Mouse (Mus musculus) gastrocnemius, postnatal 14 days (tissue): ENCODE data around the gene Tmprss3. TPM values are rescaled to one million over a fixed set of nuclear protein-coding genes. Genes with fewer than 3 reads are reported as not detected.

Source experiments
- DNase-seq: peaks from one replicate; pipeline ENCODE4 v3.0.0; 2021; ENCODE audit warnings: mixed read lengths
- intact Hi-C: fragments of 180-260 bp; cut with DNase I; formaldehyde crosslinking; loops from one replicate; pipeline ENCODE4 v1.15.1; 2025; ENCODE audit warnings: low total_unique reads
- total RNA-seq, 2 experiments: library from RNA; stranded (reverse); gene quantifications; 2 replicates each; pipeline ENCODE4 v1.2.3; 2021

The Tmprss3 gene
- total RNA-seq, 2 experiments from 2014 or later = not detected

DNA sequence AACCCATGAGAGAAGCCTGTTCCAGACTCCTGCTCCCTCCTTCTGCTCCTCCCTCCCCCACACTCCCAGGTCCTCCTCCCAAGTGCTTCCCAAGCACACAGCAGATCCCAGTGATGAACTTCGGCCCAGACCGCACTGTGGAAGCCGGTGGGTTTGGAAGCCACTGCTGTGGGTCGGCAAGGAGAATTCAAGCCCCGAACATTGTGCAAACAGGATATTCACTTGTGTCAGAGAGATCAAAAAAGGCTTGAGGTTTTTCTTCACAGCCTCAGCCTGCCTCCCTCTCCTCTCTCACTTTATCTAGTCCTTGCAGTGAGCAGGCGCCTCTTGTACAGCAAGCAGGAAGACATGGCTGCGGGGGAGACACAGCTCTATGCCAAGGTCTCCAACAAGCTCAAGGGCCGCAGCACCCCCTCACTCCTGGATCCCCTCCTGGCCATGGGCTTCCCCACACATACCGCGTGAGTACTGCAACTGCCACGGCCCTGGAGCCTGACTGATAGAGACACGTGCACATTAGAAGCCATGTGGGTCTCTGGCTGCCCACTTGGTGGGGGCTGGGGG, 9.1 kb upstream of the Tmprss3 start, which contains the start of gene Ubash3a:
Ubash3a (plus strand) TSS at position 103 of the 564 bp plus-strand sequence.
- intact Hi-C loops = no loop called here

DNA sequence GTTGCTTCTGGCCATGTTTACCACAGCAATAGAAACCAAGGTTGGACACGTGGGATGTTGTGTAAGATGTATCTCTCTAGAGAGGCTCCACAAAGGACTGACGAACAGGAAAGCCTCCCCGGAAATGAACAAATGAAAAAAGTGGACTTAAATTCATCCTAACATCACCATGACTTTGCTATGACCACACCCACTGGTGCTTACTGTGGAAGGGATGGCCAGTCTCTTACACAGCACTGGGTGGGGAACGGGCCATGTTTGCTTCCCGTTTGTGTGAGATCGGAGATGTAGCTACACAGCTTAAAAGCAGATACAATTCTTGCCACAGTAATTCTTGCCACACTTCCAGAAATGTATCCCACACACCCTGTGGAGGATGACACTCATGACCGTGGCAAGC, 2.5 kb downstream of the Tmprss3 start:
- no peak for DNase-seq
- intact Hi-C loops = no loop called here

More for the DNA sequence above, 9.1 kb upstream of the Tmprss3 start, which contains the start of gene Ubash3a:
- no peak for DNase-seq

DNA sequence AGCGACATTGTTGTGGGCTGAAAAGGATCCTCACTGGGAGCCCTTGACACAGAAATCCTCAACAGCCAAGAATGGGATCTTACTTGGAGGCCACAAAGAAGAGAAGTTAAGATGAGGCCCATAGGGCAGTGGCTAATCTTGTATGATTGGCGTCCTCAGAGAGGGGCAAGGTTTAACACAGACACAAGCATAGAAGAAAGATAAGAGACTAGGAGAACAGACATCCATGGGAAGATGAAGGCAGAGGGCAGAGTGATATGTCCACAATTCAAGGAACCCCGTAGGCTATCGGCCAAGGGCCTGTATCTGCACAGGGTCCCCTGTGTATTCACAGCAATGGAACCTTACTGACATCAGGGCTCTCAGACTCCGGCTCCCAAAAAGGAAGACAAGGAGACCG, 3.6 kb downstream of the Tmprss3 start:
- intact Hi-C loops = no loop called here
- no peak for DNase-seq

DNA sequence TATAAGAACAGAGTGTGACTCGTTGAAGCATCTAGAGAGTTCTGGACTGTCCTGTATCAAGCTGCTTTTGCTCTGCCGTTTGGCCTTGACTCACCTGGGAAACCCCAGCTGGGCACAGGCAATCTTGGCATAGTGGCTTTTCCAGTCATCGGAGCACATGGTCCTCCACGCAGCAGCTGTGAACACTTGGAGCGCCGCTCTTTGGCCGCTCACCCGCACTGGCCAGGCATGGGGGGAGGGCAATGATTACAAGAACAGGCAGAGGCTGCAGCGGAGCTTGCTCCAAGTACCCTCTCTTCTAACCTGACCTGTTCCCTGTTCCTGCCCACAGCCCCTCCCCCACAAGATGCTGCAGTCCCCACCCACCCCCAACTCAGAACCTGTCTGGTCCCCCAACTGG, 5.4 kb downstream of the Tmprss3 start:
- intact Hi-C loops = no loop called here
- DNase-seq = peak; percentile 49

DNA sequence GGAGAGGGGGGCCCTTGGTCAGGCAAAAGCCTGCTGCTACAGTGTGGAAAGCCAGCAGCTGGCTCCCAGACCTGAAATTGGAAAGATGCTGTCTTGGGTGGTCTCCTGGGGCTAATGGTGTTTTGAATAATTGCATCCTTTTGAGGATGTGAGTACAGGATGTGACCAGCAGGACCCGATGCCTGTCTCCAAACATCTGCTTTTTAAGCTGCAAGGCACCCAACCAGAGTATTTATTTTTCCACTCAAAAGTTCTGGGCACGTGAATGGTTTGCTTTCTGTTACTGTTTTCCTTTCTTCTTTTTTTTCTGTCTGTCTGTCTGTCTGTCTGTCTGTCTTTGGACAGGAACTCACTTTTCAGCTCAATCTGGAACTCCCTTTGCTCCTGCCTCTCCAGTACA, 6.1 kb downstream of the Tmprss3 start:
- intact Hi-C loops = no loop called here
- DNase-seq = no peak

DNA sequence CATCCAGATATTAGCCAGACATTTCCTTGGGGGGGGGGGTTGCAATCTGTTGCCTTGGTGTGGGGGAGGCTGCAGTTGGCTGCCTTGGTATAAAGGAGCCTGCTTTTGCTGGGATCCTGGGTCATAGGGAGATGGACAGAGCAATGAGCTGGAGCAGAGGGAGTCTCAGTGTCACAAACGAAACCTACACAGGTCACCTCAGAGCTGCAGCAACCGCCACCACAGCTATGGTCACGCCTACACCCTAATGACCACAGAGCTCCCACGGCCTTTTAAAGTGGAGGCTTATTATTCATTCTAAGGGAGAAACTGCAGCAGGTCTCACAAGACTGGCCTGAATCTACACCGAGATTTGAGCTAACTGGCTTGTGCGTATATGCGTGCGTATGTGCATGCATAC, 7.0 kb downstream of the Tmprss3 start:
- intact Hi-C loops = no loop called here
- no peak for DNase-seq

DNA sequence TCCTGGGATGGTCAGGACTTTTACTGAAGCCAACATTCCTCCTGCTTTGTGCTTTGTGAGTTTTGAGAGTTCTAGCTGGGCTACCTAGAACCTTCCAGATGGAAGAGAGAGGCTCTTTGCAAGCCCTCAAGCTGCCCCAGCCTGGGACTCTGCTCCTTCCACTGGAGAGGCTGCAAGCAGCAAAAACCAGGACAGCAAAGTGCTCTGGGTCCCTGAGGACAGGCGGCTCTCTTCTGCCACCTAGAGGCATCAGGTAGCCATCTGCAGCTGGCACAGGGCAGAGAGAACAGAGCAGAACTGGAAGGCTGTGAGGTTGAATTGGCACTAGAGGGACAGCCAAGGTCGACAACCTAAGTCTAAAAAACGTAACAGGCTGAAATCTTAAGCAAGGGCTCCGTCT, 11.4 kb downstream of the Tmprss3 start:
- intact Hi-C loops = loop anchor here (2.0 to 5.0 kb wide), 2 partner anchors 49 to 170 kb away; no protein-coding TSS in a partner anchor
- DNase-seq = peak; percentile 66

DNA sequence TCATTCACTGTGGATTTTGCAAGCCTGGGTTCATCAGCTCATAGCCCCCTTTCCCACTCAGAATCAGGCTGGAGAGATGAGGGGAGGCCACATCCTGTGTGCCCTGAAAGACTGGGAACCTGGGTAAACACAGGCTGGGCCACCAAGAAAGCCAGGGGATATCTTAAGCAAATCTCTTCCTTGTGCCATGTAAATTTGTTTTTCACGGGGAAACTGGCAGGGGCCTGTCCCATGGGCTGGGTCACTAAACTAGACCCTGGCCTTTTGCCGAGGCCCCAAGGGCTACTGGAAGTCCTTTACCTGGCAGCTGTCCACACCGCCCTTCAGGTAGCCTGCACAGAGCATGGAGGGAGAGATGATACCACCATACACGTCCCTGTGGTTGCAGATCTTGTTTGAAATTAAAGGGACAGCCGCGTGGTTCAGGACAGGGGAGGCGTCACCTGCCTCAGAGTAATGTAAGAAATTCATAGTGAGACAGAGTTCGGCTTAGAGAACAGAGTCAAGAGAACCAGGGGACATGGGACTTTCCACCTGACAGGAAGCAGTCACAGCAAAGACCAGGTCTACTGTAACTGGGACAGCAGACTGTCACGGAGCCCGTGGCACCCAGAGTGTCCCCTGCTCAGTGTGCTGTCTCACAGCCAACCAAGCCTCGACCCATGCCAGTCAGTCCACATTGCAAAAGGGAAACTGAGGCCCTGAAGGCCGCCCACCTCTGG, 14.3 kb downstream of the Tmprss3 start:
- intact Hi-C loops = no loop called here
- DNase-seq = no peak

DNA sequence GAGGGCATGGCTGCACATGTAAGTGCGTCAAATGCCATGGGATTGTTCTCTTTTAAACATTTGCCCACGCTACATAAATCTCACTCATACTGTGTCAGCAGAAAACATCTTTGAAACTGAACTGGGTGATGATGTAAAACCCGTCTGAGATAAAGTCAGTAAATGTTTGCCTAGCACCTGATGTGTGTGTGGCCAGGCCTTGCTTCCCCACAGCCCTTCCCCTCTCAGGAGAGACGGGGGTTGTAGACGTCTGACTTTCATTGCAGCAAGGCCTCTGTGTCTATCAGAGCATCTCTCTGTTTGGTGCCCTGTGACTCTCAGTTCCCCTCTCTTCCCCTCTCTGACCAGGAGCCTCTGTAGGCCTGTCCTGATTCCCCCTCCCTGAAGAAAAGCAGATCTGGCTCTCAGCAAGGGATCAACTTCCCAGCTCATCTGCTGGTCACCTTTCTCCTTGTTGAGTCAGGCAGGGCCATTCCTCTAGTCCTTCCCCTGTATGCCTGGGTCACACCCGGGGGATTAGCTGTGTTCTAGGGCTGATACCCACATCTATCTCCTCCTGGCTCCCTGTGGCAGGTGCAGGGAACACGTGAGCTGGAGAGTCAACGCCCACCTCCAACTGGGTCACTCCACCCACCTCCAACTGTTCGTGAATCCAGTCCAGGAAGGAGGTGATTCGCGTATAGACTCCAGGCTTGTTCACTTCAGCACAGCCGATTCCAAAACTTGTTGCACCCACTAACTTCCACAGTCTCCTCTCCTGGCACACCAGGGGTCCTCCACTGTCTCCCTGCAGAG, 15.4 kb downstream of the Tmprss3 start:
- intact Hi-C loops = no loop called here
- DNase-seq = no peak

DNA sequence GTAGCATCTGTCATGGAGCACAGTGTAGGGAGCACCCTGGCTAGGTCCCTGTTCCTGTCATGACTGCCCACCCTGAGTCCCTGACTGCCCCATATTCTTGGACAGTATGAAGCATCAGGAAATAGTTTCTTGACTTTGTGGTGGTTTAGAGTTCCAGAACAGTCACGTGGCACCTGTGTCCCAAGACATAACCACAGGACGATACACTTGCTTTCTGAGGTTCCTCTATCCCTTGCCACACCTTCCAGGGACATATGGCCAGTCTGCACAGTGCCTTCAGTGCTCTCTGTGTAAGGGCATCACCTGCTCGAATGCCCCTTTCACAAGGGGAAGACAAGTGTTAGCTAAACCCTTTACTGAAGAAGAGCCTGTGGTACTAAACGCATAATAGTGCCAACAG, 17.3 kb downstream of the Tmprss3 start:
- intact Hi-C loops = no loop called here
- DNase-seq = no peak

DNA sequence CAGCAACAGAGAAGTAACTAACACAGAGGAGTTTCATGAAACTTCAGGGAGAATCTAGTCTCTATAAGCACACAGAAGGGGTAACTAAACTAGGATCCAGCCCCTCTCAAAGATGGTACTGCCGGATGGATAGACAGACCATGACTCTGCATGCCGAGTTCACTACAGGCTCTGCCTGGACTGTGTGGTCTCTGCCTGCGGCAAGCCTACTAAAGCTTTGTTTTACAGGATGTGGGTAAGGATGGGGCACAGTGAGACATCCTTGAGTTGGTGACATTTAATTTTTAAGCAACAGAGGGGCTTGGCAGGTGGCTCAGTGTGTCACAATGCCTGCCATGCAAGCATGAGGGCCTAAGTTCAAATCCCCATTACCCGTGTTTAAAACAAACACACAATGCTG, 22.5 kb downstream of the Tmprss3 start:
- intact Hi-C loops = no loop called here
- DNase-seq = no peak

DNA sequence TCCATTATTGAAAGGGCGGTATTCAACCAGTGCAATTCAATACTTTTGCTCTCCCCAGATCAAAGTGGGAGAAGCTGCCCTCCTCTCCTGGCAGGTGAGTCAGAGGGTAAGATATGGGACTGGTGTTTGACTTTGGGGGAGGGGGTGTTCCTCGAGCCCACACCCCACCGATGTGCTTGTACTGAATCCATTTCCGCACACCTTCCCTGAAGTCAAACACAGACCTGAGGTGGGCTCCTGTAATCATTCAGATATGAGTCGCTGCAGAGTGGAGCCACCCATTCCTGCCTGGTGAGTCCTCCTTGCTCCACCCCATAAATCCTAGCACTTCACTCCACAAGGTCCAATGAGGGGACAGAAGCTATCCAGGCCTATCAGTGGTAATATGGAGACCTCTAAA, 29.0 kb downstream of the Tmprss3 start:
- no peak for DNase-seq
- intact Hi-C loops = no loop called here

DNA sequence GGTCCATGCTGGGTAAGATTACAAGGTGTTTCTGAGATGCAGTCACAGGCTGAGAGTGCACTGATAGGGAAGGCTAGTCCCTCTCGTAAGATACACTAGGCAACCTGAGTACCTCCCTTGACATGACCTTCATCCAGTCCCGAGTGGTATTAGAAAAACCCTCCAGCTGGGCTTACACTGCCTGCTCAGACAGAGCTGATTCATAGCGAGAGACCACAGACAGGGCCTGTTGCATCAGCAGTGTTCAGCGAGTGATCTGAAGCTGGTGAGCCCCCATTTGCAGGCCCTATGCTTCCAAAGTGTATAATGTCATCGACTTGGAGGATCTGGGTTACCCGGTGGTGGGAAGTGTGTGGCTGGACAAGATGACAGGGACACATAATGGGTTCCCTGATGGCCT, 33.6 kb downstream of the Tmprss3 start, which contains the start of gene Tff1:
Tff1 (minus strand) TSS at position 151 of the 400 bp plus-strand sequence.
- intact Hi-C loops = no loop called here
- DNase-seq = no peak

DNA sequence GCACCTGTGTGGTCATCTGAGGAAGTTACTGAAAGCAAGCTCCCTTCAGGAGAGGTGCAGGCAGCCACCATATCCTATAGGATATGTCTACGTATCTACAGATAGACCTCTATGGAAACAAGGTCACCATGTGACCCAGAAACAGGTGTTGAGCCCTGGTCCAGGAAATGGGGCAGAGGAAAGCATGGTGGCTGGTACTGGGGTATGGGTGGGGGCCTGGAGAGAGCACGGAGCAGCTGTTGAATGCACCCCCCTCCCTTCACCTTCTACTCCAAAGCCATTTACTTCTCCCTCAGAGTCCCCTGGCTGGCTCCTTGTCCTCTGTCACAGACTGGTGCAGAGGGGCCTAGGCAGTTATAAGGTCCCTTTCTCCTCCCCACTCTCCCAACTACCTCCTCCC, 35.0 kb downstream of the Tmprss3 start:
- DNase-seq = no peak
- intact Hi-C loops = no loop called here

DNA sequence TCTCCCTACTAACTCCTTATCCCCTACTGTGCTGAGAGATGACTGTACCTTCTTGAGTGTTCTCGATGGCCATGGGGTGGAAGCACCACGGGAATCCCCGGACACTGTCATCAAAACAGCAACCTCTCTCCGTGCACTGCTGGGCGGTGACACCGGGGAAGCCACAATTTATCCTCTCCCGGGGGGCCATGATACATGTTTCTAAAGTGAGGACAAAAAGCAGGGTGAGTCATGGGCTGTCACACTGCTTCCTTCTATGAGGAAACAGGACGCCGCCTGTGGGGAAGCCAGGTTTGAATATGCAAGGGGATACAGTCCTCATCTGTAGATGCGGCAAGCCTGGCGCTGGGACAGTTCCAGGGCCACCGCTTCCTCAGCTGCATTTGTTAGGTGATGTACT, 36.2 kb downstream of the Tmprss3 start:
- intact Hi-C loops = no loop called here
- no peak for DNase-seq

DNA sequence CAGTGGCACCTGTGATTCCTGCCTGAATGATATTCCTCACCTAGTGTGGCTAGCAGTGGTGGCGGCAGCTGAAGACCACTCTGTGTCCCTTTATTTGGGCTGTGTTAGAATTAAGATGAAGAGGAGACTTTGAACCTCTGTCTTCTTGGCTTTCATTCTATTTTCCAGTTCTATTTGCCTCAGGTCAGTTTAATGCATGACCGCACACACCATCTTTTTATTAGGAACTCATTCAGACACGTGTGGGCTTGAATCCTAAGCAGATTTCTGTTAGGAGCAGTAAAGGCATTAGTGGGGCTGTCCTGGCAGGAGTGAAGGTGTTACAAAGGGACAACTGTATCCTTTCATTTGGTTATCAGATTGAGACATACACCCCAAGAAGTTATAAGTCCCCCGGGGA, 38.5 kb downstream of the Tmprss3 start:
- DNase-seq = no peak
- intact Hi-C loops = no loop called here

DNA sequence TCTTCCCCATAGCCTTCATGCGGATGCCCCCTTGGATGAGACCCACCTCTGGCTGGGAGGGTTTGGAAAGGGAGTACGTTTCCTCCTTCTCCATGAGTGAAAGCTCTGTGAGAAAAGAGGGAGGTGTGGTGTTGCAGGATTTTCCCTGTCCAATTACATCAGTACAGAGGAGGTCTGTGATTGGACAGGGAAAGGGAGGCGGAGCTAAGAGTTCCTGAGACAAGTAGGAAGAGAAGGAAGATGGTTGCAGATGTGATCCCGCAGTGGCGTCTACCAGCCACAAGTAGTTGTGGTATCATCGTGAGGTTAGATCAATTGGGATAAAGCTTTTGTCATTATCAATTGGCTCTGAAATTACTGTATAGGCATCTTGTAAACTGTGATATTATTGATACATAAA, 40.9 kb downstream of the Tmprss3 start:
- intact Hi-C loops = no loop called here
- DNase-seq = no peak

DNA sequence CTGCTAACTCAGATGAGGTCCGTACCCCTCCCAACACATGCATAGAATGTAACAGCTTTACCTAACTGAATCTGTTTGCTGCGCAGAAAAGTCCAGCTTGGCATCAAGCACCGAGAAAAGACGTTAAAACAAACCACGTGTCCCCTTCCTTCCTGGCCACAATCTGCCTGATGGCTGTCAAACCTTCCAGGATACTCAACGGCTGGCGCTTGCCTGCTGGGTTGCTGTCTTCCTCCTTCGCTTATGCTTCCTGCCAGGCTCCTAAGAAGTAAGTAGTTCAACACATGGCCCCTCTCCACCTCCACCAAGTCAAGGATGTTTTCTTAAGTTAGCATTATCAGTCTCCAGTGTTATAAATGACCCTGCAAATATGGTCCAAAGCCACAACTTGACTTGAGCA, 45.0 kb downstream of the Tmprss3 start:
- intact Hi-C loops = no loop called here
- DNase-seq = no peak

DNA sequence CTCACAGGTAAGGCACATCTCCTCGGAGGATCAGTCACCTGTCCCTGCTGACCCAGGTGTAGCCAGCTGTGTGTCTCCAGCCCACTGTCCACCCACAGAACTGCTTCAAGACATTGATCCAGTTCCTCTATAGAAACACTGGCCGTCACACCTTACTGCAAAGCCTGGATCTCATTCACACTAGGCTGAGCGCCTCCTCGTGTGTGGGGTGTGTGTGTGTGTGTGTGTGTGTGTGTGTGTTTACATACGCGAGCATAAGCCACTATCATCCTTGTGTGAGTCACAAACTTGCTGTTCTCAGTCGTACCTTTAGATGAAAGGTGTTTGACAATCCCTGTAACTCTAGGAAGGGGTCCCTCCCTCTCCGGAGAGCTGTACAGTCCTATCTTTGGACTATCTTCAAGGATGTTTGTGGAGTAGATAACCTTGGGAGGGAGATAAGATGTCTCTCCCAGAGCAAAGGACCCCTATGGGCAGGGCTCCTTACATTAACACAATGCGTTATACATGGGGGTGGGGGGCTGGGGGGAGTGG, 45.7 kb downstream of the Tmprss3 start:
- intact Hi-C loops = no loop called here
- DNase-seq = no peak

DNA sequence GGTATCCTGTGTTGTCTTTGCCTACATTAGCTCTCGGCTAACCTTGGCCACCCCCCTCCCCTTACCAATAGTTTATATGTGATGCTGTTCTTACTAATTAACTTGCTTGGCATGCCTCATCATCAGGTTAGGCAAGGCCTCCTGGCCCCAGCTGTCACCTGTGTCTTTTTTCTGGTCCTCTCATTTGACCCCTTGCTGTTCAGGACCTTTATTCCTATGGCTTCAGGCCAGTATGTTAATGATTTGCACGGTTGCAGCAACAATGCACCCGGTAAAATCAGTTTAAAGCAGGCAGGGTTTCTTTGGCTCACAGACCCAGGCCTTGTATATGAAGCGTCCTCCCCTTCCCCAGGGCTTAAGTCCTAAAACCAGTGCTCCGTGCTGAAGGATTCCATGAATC, 46.3 kb downstream of the Tmprss3 start:
- no peak for DNase-seq
- intact Hi-C loops = no loop called here
